Mouse (Mus musculus): ENCODE data around the gene Astn2. TPM values are rescaled to one million over a fixed set of nuclear protein-coding genes. Genes with fewer than 3 reads are reported as not detected.

The Astn2 gene
- polyA plus RNA-seq, 1 experiment from 2014 or later, result 0.66 TPM

- no peaks in the 10 kb centered on the region for H3K36me3 ChIP-seq
- H3K9me3 ChIP-seq (replicated peaks), result no peaks in the 10 kb centered on the region
- no peak for DNase-seq (ENCODE audit: low spot score)
- WGBS, result 86% methylated on average over 2 of the region's 2 CpGs
- no peaks in the 10 kb centered on the region for H3K27me3 ChIP-seq (ENCODE audit: low read depth, poor library complexity, severe bottlenecking)
- no peak overlapping the region for H3K27ac ChIP-seq
- H3K4me1 ChIP-seq, result no peaks in the 10 kb centered on the region
- H3K4me3 ChIP-seq, result no peak overlapping the region
Measured at GRCm38 (mm10) chr4:65545582-65545981, 858.8 kb downstream of the Astn2 start.

- Histone ChIP-seq H3K4me1 (peaks cover 23% of the 10 kb centered on the region), H3K27ac (peak overlapping the region; percentile 36; the same call in 1 of the 2 replicates), H3K27me3 (ENCODE audit: low read depth, poor library complexity, severe bottlenecking) (no peaks in the 10 kb centered on the region), H3K4me3 (no peak overlapping the region), H3K9me3 (replicated peaks) (no peaks in the 10 kb centered on the region), H3K36me3 (no peaks in the 10 kb centered on the region)
- 81% methylated on average over 2 of the region's 2 CpGs for WGBS
- DNase-seq (ENCODE audit: low spot score), result no peak
Measured at GRCm38 (mm10) chr4:65532071-65532736, 872.2 kb downstream of the Astn2 start.

- no peaks in the 10 kb centered on the region for H3K27me3 ChIP-seq (ENCODE audit: low read depth, poor library complexity, severe bottlenecking)
- 45% methylated on average over 6 of the region's 6 CpGs for WGBS
- no peak overlapping the region for H3K4me3 ChIP-seq
- H3K36me3 ChIP-seq, result no peaks in the 10 kb centered on the region
- no peak for DNase-seq (ENCODE audit: low spot score)
- H3K4me1 ChIP-seq, result peaks cover 23% of the 10 kb centered on the region
- no peaks in the 10 kb centered on the region for H3K9me3 ChIP-seq (replicated peaks)
- H3K27ac ChIP-seq, result peak overlapping the region; percentile 36; the same call in 1 of the 2 replicates
Measured at GRCm38 (mm10) chr4:65531621-65532020, 872.8 kb downstream of the Astn2 start.

- Histone ChIP-seq H3K27me3 (ENCODE audit: low read depth, poor library complexity, severe bottlenecking) (no peaks in the 10 kb centered on the region), H3K36me3 (no peaks in the 10 kb centered on the region), H3K27ac (peak overlapping the region; percentile 36; the same call in 1 of the 2 replicates), H3K4me3 (no peak overlapping the region), H3K9me3 (replicated peaks) (no peaks in the 10 kb centered on the region), H3K4me1 (peaks cover 23% of the 10 kb centered on the region)
- WGBS, result 59% methylated on average over 2 of the region's 2 CpGs
- DNase-seq (ENCODE audit: low spot score), result no peak
Measured at GRCm38 (mm10) chr4:65530901-65531300, 873.5 kb downstream of the Astn2 start.

GRCm38 (mm10) chr4:65508101-65508500, 896.3 kb downstream of the Astn2 start:
- 21% methylated on average over 2 of the region's 2 CpGs for WGBS
- no peaks in the 10 kb centered on the region for H3K9me3 ChIP-seq (replicated peaks)
- DNase-seq (ENCODE audit: low spot score), result no peak
- peak overlapping the region; percentile 66 for H3K27ac ChIP-seq
- H3K27me3 ChIP-seq (ENCODE audit: low read depth, poor library complexity, severe bottlenecking), result no peaks in the 10 kb centered on the region
- peaks cover 14% of the 10 kb centered on the region for H3K4me1 ChIP-seq
- no peak overlapping the region for H3K4me3 ChIP-seq
- no peaks in the 10 kb centered on the region for H3K36me3 ChIP-seq

- Histone ChIP-seq H3K27me3 (ENCODE audit: low read depth, poor library complexity, severe bottlenecking) (no peaks in the 10 kb centered on the region), H3K4me3 (no peak overlapping the region), H3K36me3 (no peaks in the 10 kb centered on the region), H3K27ac (no peak overlapping the region), H3K9me3 (replicated peaks) (no peaks in the 10 kb centered on the region), H3K4me1 (peaks cover 14% of the 10 kb centered on the region)
- no peak for DNase-seq (ENCODE audit: low spot score)
Measured at GRCm38 (mm10) chr4:65506870-65507269, 897.5 kb downstream of the Astn2 start.

GRCm38 (mm10) chr4:65496463-65496834, 908.0 kb downstream of the Astn2 start:
- H3K27me3 ChIP-seq (ENCODE audit: low read depth, poor library complexity, severe bottlenecking), result no peaks in the 10 kb centered on the region
- no peak overlapping the region for H3K4me3 ChIP-seq
- H3K36me3 ChIP-seq, result no peaks in the 10 kb centered on the region
- DNase-seq (ENCODE audit: low spot score), result peak; percentile 89
- no peaks in the 10 kb centered on the region for H3K9me3 ChIP-seq (replicated peaks)
- WGBS, result 4% methylated on average over 3 of the region's 3 CpGs
- 0 out of 2 replicates have a peak overlapping the region, but pooled peaks have one; percentile 20 for H3K27ac ChIP-seq
- peaks cover 16% of the 10 kb centered on the region for H3K4me1 ChIP-seq

- Histone ChIP-seq H3K4me3 (no peak overlapping the region), H3K27me3 (ENCODE audit: low read depth, poor library complexity, severe bottlenecking) (no peaks in the 10 kb centered on the region), H3K36me3 (no peaks in the 10 kb centered on the region), H3K9me3 (replicated peaks) (no peaks in the 10 kb centered on the region), H3K27ac (0 out of 2 replicates have a peak overlapping the region, but pooled peaks have one; percentile 20), H3K4me1 (peaks cover 18% of the 10 kb centered on the region)
- DNase-seq (ENCODE audit: low spot score), result no peak
- WGBS, result 76% methylated on average over 6 of the region's 6 CpGs
Measured at GRCm38 (mm10) chr4:65495705-65496462, 908.5 kb downstream of the Astn2 start.

- Histone ChIP-seq H3K9me3 (replicated peaks) (no peaks in the 10 kb centered on the region), H3K4me1 (peaks cover 16% of the 10 kb centered on the region), H3K4me3 (no peak overlapping the region), H3K27ac (no peak overlapping the region), H3K36me3 (no peaks in the 10 kb centered on the region), H3K27me3 (ENCODE audit: low read depth, poor library complexity, severe bottlenecking) (no peaks in the 10 kb centered on the region)
- WGBS, result 68% methylated on average over 2 of the region's 2 CpGs
- no peak for DNase-seq (ENCODE audit: low spot score)
Measured at GRCm38 (mm10) chr4:65491541-65491940, 912.9 kb downstream of the Astn2 start.

GRCm38 (mm10) chr4:65489711-65490110, 914.7 kb downstream of the Astn2 start:
- H3K9me3 ChIP-seq (replicated peaks), result no peaks in the 10 kb centered on the region
- H3K27me3 ChIP-seq (ENCODE audit: low read depth, poor library complexity, severe bottlenecking), result no peaks in the 10 kb centered on the region
- no peak for DNase-seq (ENCODE audit: low spot score)
- 59% methylated on average over 3 of the region's 3 CpGs for WGBS
- no peaks in the 10 kb centered on the region for H3K36me3 ChIP-seq
- no peak overlapping the region for H3K4me3 ChIP-seq
- peaks cover 6% of the 10 kb centered on the region for H3K4me1 ChIP-seq
- no peak overlapping the region for H3K27ac ChIP-seq

GRCm38 (mm10) chr4:65481632-65482031, 922.8 kb downstream of the Astn2 start:
- DNase-seq (ENCODE audit: low spot score), result no peak
- no peaks in the 10 kb centered on the region for H3K36me3 ChIP-seq
- H3K9me3 ChIP-seq (replicated peaks), result no peaks in the 10 kb centered on the region
- H3K4me1 ChIP-seq, result 0 out of 2 replicates have a peak, but pooled peaks cover 2% of the 10 kb centered on the region
- H3K4me3 ChIP-seq, result no peak overlapping the region
- H3K27me3 ChIP-seq (ENCODE audit: low read depth, poor library complexity, severe bottlenecking), result no peaks in the 10 kb centered on the region
- H3K27ac ChIP-seq, result no peak overlapping the region
- WGBS, result 82% methylated on average over 5 of the region's 5 CpGs

GRCm38 (mm10) chr4:65477106-65477505, 927.3 kb downstream of the Astn2 start:
- no peaks in the 10 kb centered on the region for H3K36me3 ChIP-seq
- H3K4me1 ChIP-seq, result 0 out of 2 replicates have a peak, but pooled peaks cover 8% of the 10 kb centered on the region
- 69% methylated on average over 6 of the region's 6 CpGs for WGBS
- DNase-seq (ENCODE audit: low spot score), result peak; percentile 29
- no peak overlapping the region for H3K4me3 ChIP-seq
- no peaks in the 10 kb centered on the region for H3K9me3 ChIP-seq (replicated peaks)
- H3K27ac ChIP-seq, result peak overlapping the region; percentile 26; the same call in 1 of the 2 replicates
- no peaks in the 10 kb centered on the region for H3K27me3 ChIP-seq (ENCODE audit: low read depth, poor library complexity, severe bottlenecking)

GRCm38 (mm10) chr4:65475925-65476560, 928.4 kb downstream of the Astn2 start:
- 56% methylated on average over 4 of the region's 4 CpGs for WGBS
- Histone ChIP-seq H3K4me1 (0 out of 2 replicates have a peak, but pooled peaks cover 8% of the 10 kb centered on the region), H3K27me3 (ENCODE audit: low read depth, poor library complexity, severe bottlenecking) (no peaks in the 10 kb centered on the region), H3K27ac (no peak overlapping the region), H3K9me3 (replicated peaks) (no peaks in the 10 kb centered on the region), H3K4me3 (no peak overlapping the region), H3K36me3 (no peaks in the 10 kb centered on the region)
- DNase-seq (ENCODE audit: low spot score), result no peak
